Mouse (Mus musculus): Measurements from ENCODE around the gene Ier5.

GRCm38 (mm10) chr1:155050174-155050573 is 49.3 kb downstream of the Ier5 start:
- TF ChIP-seq POLR2A (IDR thresholded peaks at IDR 0.05; ENCODE audit: borderline replicate concordance, low read depth, low read length): no peak
- TF ChIP-seq CTCF (IDR thresholded peaks at IDR 0.05; ENCODE audit: low read depth, low read length): no peak

Data from bone marrow macrophage, adult 2 months (primary cell).